Mouse (Mus musculus) brain, embryonic 14.5 days (tissue): Measurements from ENCODE around the gene Polr2f. TPM values are rescaled to one million over a fixed set of nuclear protein-coding genes. Genes with fewer than 3 reads are reported as not detected.

ENCODE experiments used
- DNase-seq: peaks from one replicate; pipeline ENCODE4 v3.0.0-alpha.2; 2011; ENCODE audit warnings: low read depth
- CTCF ChIP-seq: fragments of 200-500 bp; IDR thresholded peaks from 2 replicates; pipeline ENCODE4 v1.5.1; 2012; ENCODE audit warnings: inconsistent platforms, mild to moderate bottlenecking, moderate library complexity, borderline replicate concordance; ENCODE audit not compliant: insufficient read depth, insufficient read length; ENCODE audit errors: extremely low read depth
- POLR2A ChIP-seq: fragments of 200-500 bp; IDR thresholded peaks from 2 replicates; pipeline ENCODE4 v1.6.1; 2012; ENCODE audit warnings: mild to moderate bottlenecking, inconsistent platforms, borderline replicate concordance; ENCODE audit not compliant: poor library complexity, insufficient read depth, insufficient read length, severe bottlenecking; ENCODE audit errors: extremely low read depth
- polyA plus RNA-seq: library from polyadenylated mRNA; depleted of rRNA; stranded (reverse); fragments of >200 nt; gene quantifications from 2 replicates; pipeline ENCODE4 v1.2.3, GENCODE M21; 2012

Polr2f gene
- polyA plus RNA-seq, 1 experiment: 143 TPM

- no peak for DNase-seq
Measured at GRCm38 (mm10) chr15:79135783-79136575, 4.8 kb upstream of the Polr2f start.

DNA sequence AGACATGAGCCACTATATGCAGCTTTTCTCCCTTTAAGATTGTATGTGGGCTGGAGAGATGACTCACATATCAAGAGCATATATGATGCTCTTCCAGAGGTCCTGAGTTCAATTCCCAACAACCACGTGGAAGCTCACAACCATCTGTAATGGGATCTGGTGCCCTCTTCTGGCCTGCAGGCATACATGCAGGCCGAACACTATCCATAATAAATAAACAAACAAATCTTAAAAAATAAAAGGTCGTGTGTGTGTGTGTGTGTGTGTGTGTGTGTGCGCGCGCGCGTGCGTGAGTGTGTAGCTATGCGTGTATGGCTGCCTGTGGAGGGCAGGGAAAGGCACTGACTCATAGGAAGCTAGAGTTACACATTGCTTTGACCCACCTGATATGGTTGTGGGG lies 1.2 kb upstream of the Polr2f start:
- TF ChIP-seq CTCF (peak; percentile 38; the same call in 1 of the 2 replicates), POLR2A (no peak)
- DNase-seq: no peak

More at GRCm38 (mm10) chr15:79135783-79136575, 4.8 kb upstream of the Polr2f start:
- TF ChIP-seq CTCF (no peak), POLR2A (no peak)

DNA sequence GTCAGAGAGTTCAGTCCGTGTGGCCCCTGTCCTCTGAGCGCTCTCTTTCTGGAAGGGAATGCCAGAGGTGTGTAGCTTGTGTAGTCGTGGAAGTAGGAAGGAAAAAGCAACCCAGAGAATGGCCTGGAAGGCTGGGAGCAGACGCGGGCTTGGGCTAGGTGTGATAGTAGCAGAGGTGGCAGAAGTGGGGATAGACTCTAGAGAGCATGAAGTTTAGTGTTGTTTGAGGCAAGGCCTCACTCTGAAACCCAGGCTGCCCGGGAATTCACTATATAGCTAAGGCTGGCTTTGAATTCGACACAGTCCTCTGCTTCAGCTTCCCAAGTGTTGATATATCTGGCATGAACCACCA lies 733 bp downstream of the Polr2f start:
- no peak for DNase-seq
- TF ChIP-seq CTCF (no peak), POLR2A (no peak)

- no peak for DNase-seq
Measured at GRCm38 (mm10) chr15:79143316-79143715, 2.5 kb downstream of the Polr2f start.

GRCm38 (mm10) chr15:79144021-79144420 lies 3.2 kb downstream of the Polr2f start:
- TF ChIP-seq CTCF: no peak
- TF ChIP-seq POLR2A: no peak
- DNase-seq: no peak

More at GRCm38 (mm10) chr15:79143316-79143715, 2.5 kb downstream of the Polr2f start:
- TF ChIP-seq POLR2A (no peak), CTCF (no peak)

DNA sequence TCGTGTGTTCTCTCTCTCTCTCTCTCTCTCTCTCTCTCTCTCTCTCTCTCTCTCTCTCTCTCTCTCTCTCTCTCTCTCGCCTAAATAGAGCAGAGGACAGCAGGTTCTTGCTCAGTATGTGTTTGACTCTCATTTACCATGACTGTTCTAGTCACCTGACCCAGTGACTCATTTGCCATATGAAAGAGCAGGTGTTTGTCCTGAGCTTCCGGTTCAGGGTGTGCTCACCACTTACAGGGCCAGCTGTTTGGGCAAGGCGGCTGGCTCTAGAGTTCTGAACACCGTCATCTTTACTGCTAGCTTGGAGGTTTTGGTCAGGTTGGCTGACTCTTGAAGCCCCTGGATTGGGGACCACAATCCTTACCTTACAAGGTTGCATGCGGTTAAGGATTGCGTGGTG lies 4.7 kb downstream of the Polr2f start:
- no peak for DNase-seq
- no peak for TF ChIP-seq CTCF
- TF ChIP-seq POLR2A: no peak

DNA sequence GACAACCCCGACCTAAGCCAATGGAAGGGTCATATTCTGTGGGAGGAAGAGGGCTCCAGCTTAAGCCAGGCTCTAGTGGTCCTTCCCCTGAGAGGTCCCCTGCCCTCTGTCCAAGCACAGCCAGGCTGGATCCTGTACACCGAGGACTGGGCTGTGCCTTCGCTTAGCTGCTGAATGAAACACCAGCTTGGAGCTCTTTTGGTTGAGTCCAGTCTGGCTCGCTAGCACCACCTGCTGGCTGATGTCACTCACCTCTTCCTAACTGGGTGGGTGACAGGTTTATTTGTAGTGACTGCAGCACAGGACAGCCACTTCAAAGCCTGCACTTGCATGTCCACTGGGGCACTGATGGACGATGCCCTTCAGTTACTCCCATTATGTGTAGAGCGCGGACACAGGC lies 7.7 kb downstream of the Polr2f start:
- TF ChIP-seq CTCF: peak; percentile 92
- no peak for TF ChIP-seq POLR2A
- peak; percentile 85 for DNase-seq

GRCm38 (mm10) chr15:79151881-79152280 lies 11.1 kb downstream of the Polr2f start:
- DNase-seq: peak; percentile 79
- TF ChIP-seq CTCF (no peak), POLR2A (no peak)

- TF ChIP-seq CTCF: no peak
- TF ChIP-seq POLR2A: no peak
- peak; percentile 37 for DNase-seq
Measured at GRCm38 (mm10) chr15:79152709-79153108, 11.9 kb downstream of the Polr2f start.

DNA sequence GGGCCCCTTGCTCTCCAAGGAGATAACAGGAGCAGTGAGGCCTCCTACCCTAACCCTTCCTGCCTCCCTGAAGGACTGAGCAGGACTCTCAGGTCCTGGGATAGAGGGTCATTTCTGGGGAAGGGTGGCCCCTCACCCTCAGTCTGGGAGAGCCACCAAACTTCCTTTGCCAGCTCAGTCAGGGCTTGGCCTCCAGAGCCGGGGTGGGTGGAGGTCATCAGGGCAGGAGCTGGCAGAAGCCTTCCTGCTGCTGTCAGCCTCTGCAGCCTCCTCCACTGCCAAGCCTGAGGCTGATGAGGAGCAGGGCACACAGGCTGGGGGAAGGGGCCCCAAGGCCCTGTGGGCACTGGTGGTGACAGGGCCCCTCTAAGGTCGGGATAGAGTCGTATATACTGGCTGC lies 14.8 kb downstream of the Polr2f start:
- no peak for TF ChIP-seq CTCF
- no peak for TF ChIP-seq POLR2A
- no peak for DNase-seq

DNA sequence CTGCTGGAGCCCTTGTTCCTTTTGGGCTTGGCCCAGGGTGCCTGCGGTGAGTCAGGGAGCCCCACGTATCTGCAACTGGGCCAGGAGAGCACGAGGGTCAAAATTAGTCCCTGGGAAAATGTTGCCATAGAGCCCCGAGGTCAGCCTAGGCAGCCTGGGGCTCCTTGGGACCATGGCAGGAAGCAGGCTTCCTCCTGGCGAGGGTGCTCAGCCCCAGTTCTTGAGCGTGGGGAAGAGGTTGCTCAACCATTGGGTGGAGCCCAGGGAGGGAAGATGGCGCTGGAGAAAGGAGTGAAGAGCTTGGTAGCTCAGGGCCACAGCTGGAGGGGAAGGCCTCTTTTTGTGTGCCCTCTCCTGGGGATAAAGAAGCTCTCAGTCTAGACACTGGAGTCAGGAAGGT lies 21.5 kb downstream of the Polr2f start:
- DNase-seq: no peak

DNA sequence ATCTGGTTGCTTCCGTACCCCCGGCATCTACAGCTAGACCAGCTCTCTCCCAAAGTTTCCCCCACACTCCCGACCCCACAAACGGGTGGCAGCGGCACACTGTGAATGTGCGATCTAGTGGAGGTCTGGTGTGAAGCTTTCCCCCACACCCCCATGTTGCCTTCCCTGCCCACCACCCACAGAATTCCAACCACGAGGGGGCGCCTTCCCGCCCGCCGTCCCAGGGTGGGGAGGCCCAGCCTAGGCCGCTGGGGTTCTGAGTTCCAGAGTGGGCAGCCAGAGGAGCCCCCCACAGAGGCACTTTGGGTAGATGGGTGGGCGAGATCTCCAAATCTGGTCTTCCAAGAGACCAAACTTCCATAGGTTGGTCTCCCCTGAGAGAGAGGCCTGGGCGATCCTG lies 22.0 kb downstream of the Polr2f start:
- 0 out of 2 replicates have a peak, but pooled peaks have one; percentile 0 for TF ChIP-seq CTCF
- TF ChIP-seq POLR2A: no peak
- DNase-seq: no peak

More for the DNA sequence above, 21.5 kb downstream of the Polr2f start:
- TF ChIP-seq POLR2A: no peak
- TF ChIP-seq CTCF: no peak

GRCm38 (mm10) chr15:79164251-79164650 lies 23.4 kb downstream of the Polr2f start:
- DNase-seq: no peak
- no peak for TF ChIP-seq POLR2A
- TF ChIP-seq CTCF: no peak

DNA sequence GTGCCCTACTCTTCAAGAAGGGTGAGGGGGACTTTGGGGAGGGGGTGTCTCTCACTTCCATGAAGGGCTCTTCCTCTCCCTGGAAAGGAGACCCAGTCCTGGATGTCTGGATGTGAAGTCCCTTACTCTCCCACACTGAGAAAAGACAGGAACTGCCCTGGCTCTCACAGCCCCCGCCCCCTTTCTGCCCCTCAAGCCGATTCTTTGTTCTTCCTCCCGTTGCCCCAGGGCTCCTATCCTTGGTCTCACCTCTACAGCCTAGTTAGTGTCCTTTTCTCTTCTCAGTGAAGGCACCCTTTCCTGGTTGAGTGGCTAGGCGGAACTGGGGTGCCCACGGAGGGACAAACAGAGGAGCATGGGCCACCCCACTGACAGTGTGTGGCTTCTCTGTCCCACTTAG lies 24.3 kb downstream of the Polr2f start, which contains the start of gene Sox10:
Sox10 (minus strand) TSS at position 101 of the 400 bp plus-strand sequence.
- no peak for DNase-seq

More for the DNA sequence above, 24.3 kb downstream of the Polr2f start, which contains the start of gene Sox10:
- TF ChIP-seq POLR2A (no peak), CTCF (no peak)
